Mouse (Mus musculus) frontal cortex, postnatal 25 days (tissue): ENCODE data around the gene Prdm16.

Experiments used
- DNase-seq, 2 experiments: peaks; one replicate each; pipeline ENCODE4 v3.0.0; 2022; ENCODE audit warnings: low spot score in 2 of 2

The Prdm16 gene

GRCm38 (mm10) chr4:154636721-154637311 is at the start of gene Prdm16:
Prdm16 (minus strand) TSS chr4:154636873.
- no peak for DNase-seq

- DNase-seq = no peak
Observed at GRCm38 (mm10) chr4:154683068-154683752, 46.5 kb upstream of the Prdm16 start.

GRCm38 (mm10) chr4:154682311-154682710 is 45.6 kb upstream of the Prdm16 start:
- DNase-seq = no peak

GRCm38 (mm10) chr4:154675441-154676000 is 38.8 kb upstream of the Prdm16 start:
- no peak for DNase-seq

GRCm38 (mm10) chr4:154674966-154675365 is 38.3 kb upstream of the Prdm16 start:
- no peak for DNase-seq

- DNase-seq = peak; percentile 40 to 55
Observed at GRCm38 (mm10) chr4:154674541-154674940, 37.9 kb upstream of the Prdm16 start.

- DNase-seq = no peak
Observed at GRCm38 (mm10) chr4:154673986-154674385, 37.3 kb upstream of the Prdm16 start.

GRCm38 (mm10) chr4:154672027-154672426 is 35.4 kb upstream of the Prdm16 start:
- DNase-seq = no peak

- DNase-seq = no peak
Observed at GRCm38 (mm10) chr4:154671232-154671912, 34.7 kb upstream of the Prdm16 start.

GRCm38 (mm10) chr4:154667767-154668166 is 31.1 kb upstream of the Prdm16 start, which contains the start of gene Actrt2:
Actrt2 (minus strand) TSS chr4:154667867.
- no peak for DNase-seq

- DNase-seq = no peak
Observed at GRCm38 (mm10) chr4:154662681-154663215, 26.1 kb upstream of the Prdm16 start.

GRCm38 (mm10) chr4:154661256-154661655 is 24.6 kb upstream of the Prdm16 start:
- no peak for DNase-seq

GRCm38 (mm10) chr4:154660025-154660424 is 23.4 kb upstream of the Prdm16 start:
- no peak for DNase-seq

GRCm38 (mm10) chr4:154655134-154655910 is 18.6 kb upstream of the Prdm16 start:
- DNase-seq = peak in 1 of 2 experiments; percentile 11

GRCm38 (mm10) chr4:154652494-154652893 is 15.8 kb upstream of the Prdm16 start:
- no peak for DNase-seq

- DNase-seq = no peak
Observed at GRCm38 (mm10) chr4:154649083-154649747, 12.5 kb upstream of the Prdm16 start.

- DNase-seq = no peak
Observed at GRCm38 (mm10) chr4:154642496-154642895, 5.8 kb upstream of the Prdm16 start.

GRCm38 (mm10) chr4:154641296-154642110 is 4.8 kb upstream of the Prdm16 start:
- no peak for DNase-seq

GRCm38 (mm10) chr4:154640443-154641295 is 4.0 kb upstream of the Prdm16 start:
- no peak for DNase-seq
